Mouse (Mus musculus) neural tube, embryonic 15.5 days (tissue): ENCODE data around the gene Chad. TPM values are rescaled to one million over a fixed set of nuclear protein-coding genes. Genes with fewer than 3 reads are reported as not detected.

Experiments
- ATAC-seq: fragments of 200-750 bp; cut with Nextera tagmentation; 2 replicates; pipeline ENCODE4 v1.8.0; 2017; ENCODE audit warnings: mild to moderate bottlenecking, moderate TSS enrichment, moderate library complexity; ENCODE audit not compliant: low FRiP score
- H3K27ac ChIP-seq: fragments of 300-500 bp; sonication (generic); replicated peaks from 2 replicates; pipeline ENCODE4 v1.5.1; 2015; ENCODE audit warnings: mild to moderate bottlenecking, inconsistent platforms
- H3K27me3 ChIP-seq: fragments of 300-500 bp; sonication (generic); replicated peaks from 2 replicates; pipeline ENCODE4 v1.6.1; 2015; ENCODE audit warnings: inconsistent platforms
- H3K36me3 ChIP-seq: fragments of 300-500 bp; sonication (generic); 2 replicates; pipeline ENCODE4 v1.6.1; 2015; ENCODE audit warnings: inconsistent platforms
- H3K4me1 ChIP-seq: fragments of 300-500 bp; sonication (generic); 2 replicates; pipeline ENCODE4 v1.6.1; 2015; ENCODE audit warnings: inconsistent platforms
- H3K4me2 ChIP-seq: fragments of 300-500 bp; sonication (generic); 2 replicates; pipeline ENCODE4 v1.6.1; 2015; ENCODE audit warnings: inconsistent platforms, mild to moderate bottlenecking, moderate library complexity
- H3K4me3 ChIP-seq: fragments of 300-500 bp; sonication (generic); replicated peaks from 2 replicates; pipeline ENCODE4 v1.5.1; 2015; ENCODE audit warnings: mild to moderate bottlenecking, inconsistent platforms
- H3K9ac ChIP-seq: fragments of 300-500 bp; sonication (generic); replicated peaks from 2 replicates; pipeline ENCODE4 v1.6.1; 2015; ENCODE audit warnings: mild to moderate bottlenecking, inconsistent platforms
- H3K9me3 ChIP-seq: fragments of 300-500 bp; sonication (generic); replicated peaks from 2 replicates; pipeline ENCODE4 v1.6.1; 2016; ENCODE audit warnings: inconsistent platforms
- WGBS: fragments of 180-500 bp; shearing (Covaris S2); methylation state at CpG from one replicate; pipeline ENCODE4 v1.1.7; 2015; ENCODE audit warnings: mixed read lengths; 5-methylcytosine and 5-hydroxymethylcytosine counted together
- polyA plus RNA-seq: library from polyadenylated mRNA; unstranded; fragments of >200 nt; fragmentation: Nextera tagmentation; extraction: Ambion mirVana; gene quantifications from 2 replicates; pipeline ENCODE4 v1.2.1, GENCODE M21; 2015

The Chad gene
- polyA plus RNA-seq, result 1.2 and 1.8 TPM in 2 replicates

DNA sequence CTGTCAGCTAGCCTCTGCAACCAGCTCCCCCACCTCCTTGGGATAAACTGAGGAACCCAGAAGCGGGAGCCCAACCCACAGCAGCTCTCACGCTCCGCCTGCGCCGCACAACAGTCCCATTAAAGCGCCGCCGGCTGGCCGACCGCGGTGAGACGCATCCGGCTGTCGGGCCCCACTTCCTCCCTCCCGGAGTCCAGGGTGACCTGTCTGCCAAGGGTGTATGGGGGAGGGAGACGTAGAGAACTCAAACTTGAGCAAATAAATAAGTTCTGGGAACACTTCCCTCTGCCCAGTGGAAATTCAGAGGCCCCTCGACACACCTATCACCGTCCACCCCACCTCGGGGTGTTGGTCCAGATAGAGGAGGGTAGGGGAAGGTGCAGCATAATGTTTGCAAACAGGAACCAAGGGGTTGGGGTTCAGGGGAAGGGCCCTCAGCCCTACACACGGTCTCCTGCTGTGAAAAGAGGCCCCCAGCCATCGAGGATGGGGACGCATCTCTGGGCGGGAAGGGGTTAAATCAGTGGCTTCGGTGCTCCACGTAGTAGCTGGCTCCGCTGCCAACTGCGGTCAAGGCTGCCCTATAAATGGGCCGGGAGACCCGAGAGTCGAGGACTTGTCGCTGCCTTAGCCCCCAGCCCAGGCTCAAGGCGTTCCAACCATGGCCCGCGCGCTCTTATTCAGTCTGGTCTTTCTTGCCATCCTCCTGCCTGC lies at the start of gene Chad:
TSS of gene Chad (plus strand) at position 611 of the 714 bp plus-strand sequence.
- ATAC-seq, result peak; percentile 31; the same call in 1 of the 2 replicates
- Histone ChIP-seq H3K27ac (no peak within 1 kb of the TSS), H3K4me2 (peak within 1 kb of the TSS; percentile 52), H3K9me3 (no peaks in the 10 kb centered on the region), H3K4me1 (peaks cover 12% of the 10 kb centered on the region), H3K9ac (0 out of 2 replicates have a peak within 1 kb of the TSS, but pooled peaks have one; percentile 1), H3K4me3 (peak within 1 kb of the TSS; percentile 26), H3K27me3 (peaks cover 30% of the 10 kb centered on the region), H3K36me3 (no peaks in the 10 kb centered on the region)
- 3% methylated on average over 35 of the region's 35 CpGs for WGBS

DNA sequence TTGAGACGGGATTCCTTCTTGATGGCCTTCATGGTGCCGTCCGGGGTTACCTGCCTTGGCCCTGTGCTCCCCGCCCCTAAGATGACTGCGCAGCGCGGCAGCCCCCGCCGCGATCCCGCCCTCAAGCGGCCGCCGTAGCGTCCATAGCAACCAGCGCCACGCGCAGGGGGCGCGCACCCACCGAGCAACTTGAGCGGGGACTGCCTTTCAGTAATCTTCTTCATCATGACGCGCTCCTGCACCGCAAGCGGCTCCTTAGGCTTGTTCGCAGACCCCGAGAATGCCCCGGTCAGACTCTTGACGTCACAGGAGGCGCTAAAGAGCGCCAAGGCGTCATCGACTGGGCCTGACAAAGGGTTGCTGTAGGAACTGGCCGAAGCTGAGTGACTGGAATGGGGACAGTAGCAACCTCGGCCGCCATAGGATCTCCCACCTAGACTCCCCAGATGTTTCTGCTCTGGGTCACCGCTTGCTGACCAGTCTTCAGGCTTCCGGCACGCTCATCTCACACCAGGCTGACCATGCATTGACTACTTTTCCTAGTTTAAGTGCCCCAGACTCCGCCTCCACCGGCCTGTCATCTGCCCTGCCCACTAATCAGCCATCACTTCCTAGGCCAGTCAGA lies 43.5 kb upstream of the Chad start, which contains the start of gene Mycbpap:
TSS of gene Mycbpap (minus strand) at position 524 of the 625 bp plus-strand sequence.
- Histone ChIP-seq H3K4me3 (peak within 1 kb of the TSS; percentile 52), H3K9ac (peak within 1 kb of the TSS; percentile 57), H3K4me1 (peaks cover 20% of the 10 kb centered on the region), H3K9me3 (no peaks in the 10 kb centered on the region), H3K27me3 (no peaks in the 10 kb centered on the region), H3K4me2 (peak within 1 kb of the TSS; percentile 91), H3K27ac (0 out of 2 replicates have a peak within 1 kb of the TSS, but pooled peaks have one; percentile 33), H3K36me3 (no peaks in the 10 kb centered on the region)
- WGBS, result 1% methylated on average over 42 of the region's 42 CpGs
- ATAC-seq, result peak; percentile 68

DNA sequence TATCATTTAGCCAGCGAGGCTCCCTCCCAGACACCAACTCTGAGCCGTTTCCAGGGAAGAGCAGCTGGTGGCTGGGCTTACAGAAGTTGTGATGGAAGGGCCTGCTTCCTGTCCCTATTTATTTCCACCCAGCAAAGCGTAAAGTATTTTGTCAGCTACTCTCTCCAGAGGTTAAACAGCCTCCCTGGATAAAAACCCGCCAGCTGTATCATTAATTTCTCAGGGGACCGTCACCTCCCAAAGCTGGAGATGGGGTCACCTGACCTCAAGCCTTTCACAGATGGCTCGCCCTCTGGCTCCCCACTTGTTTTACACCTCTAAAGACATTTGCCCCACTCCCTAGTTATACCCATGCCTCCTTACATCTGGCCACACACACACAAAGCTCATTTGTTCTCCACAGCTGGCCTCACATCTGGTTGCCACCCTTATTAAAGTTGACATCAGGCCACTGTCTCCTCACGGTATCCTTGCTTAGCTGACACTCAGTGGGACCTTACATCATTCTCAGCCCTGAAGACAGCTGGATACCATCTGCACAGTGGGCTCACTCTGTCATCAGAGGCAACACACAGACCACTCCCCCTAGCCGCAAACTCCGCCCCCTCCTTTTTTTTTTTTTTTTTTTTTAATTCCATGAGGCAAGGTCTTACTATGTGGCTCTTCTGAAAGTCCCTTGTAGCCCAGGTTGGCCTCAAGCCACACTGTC lies 38.5 kb upstream of the Chad start:
- 50% methylated on average over 9 of the region's 9 CpGs for WGBS
- Histone ChIP-seq H3K27ac (no peak overlapping the region), H3K36me3 (no peaks in the 10 kb centered on the region), H3K27me3 (no peaks in the 10 kb centered on the region), H3K9ac (no peak overlapping the region), H3K9me3 (no peaks in the 10 kb centered on the region), H3K4me3 (no peak overlapping the region), H3K4me2 (no peak overlapping the region), H3K4me1 (peaks cover 14% of the 10 kb centered on the region; the same call in 1 of the 2 replicates)
- no peak for ATAC-seq

DNA sequence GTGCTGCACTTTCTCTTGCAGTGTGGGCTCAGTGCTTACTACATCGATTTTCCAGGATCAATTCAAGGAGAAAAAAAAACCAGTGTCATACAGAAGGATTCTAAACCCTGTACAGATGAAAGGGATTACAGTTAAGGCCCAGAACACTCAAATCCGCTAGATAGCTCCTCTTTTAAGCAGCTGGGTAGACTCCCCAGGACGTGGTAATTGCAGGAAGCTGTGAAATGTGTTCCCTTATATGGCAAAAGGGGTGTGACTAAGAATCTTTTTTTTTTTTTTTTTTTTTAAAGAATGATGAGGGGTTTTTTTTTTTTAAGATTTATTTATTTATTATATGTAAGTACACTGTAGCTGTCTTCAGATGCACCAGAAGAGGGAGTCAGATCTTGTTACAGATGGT lies 36.0 kb upstream of the Chad start:
- Histone ChIP-seq H3K27me3 (no peaks in the 10 kb centered on the region), H3K4me3 (no peak overlapping the region), H3K27ac (no peak overlapping the region), H3K36me3 (no peaks in the 10 kb centered on the region), H3K9me3 (no peaks in the 10 kb centered on the region), H3K4me2 (no peak overlapping the region), H3K4me1 (0 out of 2 replicates have a peak, but pooled peaks cover 8% of the 10 kb centered on the region), H3K9ac (no peak overlapping the region)
- 38% methylated on average over 3 of the region's 3 CpGs for WGBS
- ATAC-seq, result no peak

DNA sequence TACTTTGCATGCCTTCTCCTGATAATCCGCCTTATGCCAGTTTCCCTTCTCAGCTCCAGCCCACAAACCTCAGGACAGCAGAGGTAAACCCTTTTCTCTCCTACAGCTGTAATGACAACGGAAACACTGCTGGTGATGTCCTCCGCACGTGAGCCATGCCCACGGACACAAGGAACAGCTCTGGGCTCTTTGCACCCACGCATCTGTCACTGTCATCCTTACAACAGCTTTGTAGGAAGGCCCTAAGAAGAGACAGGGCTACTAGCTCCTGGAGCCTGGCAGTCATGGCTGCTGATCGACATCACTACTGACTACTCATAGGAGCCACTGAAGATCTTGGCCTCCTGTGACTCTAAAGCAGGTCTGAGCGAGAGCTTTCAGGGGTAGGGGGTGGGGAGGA lies 31.7 kb upstream of the Chad start:
- Histone ChIP-seq H3K4me2 (no peak overlapping the region), H3K36me3 (no peaks in the 10 kb centered on the region), H3K9ac (no peak overlapping the region), H3K27ac (no peak overlapping the region), H3K4me3 (no peak overlapping the region), H3K9me3 (no peaks in the 10 kb centered on the region), H3K4me1 (no peaks in the 10 kb centered on the region; the same call in 1 of the 2 replicates), H3K27me3 (no peaks in the 10 kb centered on the region)
- ATAC-seq, result no peak
- 83% methylated on average over 8 of the region's 8 CpGs for WGBS

DNA sequence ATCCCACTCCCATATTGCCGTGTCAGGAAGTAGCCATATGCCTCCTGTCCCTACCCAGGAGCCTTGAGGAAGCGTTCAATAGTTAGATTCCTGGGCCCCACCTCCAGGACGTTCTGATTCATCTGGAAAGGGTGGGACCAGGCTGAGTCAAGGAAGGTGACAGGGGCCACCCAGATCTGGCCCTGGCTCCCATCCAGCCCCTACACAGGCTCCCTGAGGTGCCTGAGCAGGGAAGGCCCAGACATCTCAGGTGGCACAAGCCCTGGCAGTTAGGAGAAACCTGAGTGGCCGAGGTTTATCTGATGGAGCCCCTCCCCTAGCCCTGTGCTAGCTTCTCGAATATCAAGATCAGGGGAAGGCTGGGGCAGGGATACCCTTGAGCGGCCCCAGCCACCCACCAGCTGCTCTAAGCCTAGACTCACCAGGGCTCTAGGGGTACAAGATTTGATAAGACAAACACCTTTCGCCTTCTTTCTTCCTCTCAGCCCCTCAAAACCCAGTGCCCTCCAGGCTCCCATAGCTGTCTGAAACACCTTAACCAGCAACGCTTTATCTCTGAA lies 26.0 kb upstream of the Chad start:
- no peak overlapping the region for H3K4me3 ChIP-seq
- 0 out of 2 replicates have a peak, but pooled peaks cover 9% of the 10 kb centered on the region for H3K36me3 ChIP-seq
- ATAC-seq, result no peak
- H3K27me3 ChIP-seq, result no peaks in the 10 kb centered on the region
- no peak overlapping the region for H3K9ac ChIP-seq
- WGBS, result 69% methylated on average over 8 of the region's 8 CpGs
- H3K9me3 ChIP-seq, result no peaks in the 10 kb centered on the region
- no peak overlapping the region for H3K27ac ChIP-seq
- H3K4me2 ChIP-seq, result no peak overlapping the region
- H3K4me1 ChIP-seq, result peaks cover 2% of the 10 kb centered on the region; the same call in 1 of the 2 replicates

DNA sequence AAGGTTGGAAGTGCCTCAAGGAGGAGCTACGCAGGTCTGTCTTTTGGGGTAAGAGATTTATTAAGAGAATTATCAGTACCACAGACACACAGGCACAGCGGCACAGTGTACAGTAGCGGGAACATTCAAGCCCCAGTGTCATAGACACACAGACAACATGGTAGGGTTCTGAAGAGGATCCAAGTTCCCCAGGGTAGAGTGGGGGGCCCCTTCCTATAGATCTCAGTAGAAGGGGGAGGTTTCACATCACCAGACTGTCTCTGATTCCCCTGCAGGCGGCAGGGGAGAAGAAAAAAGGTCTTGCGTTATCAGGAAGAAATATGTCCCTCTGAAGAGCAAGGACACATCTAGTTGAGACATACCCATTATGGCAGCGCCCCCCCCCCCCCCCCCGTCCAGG lies 25.1 kb upstream of the Chad start:
- 0 out of 2 replicates have a peak, but pooled peaks cover 9% of the 10 kb centered on the region for H3K36me3 ChIP-seq
- no peaks in the 10 kb centered on the region for H3K9me3 ChIP-seq
- H3K27me3 ChIP-seq, result no peaks in the 10 kb centered on the region
- H3K4me2 ChIP-seq, result no peak overlapping the region
- H3K4me1 ChIP-seq, result peaks cover 11% of the 10 kb centered on the region; the same call in 1 of the 2 replicates
- ATAC-seq, result no peak
- H3K4me3 ChIP-seq, result no peak overlapping the region
- H3K27ac ChIP-seq, result no peak overlapping the region
- WGBS, result 77% methylated on average over 7 of the region's 7 CpGs
- H3K9ac ChIP-seq, result no peak overlapping the region

DNA sequence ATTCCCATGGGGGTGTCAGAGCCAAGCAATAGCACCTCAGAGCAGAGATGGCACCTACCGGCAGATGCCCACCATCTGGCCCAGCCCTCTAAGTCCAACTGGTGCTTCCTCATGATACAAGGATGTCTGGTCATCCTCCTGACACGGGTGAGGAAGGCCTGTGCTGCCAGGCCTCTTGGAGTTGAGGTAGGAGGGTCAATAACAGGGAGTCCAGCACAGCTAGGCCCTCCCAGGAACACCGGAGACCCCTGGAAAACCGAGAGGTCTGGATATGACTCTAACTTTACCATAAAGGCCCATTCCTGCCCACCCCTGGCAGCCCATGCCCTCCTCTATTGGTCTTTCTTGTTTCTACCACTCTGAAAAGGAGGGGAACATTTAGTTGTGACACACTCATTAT lies 22.4 kb upstream of the Chad start:
- peaks cover 13% of the 10 kb centered on the region; the same call in 1 of the 2 replicates for H3K4me1 ChIP-seq
- no peak for ATAC-seq
- H3K36me3 ChIP-seq, result 0 out of 2 replicates have a peak, but pooled peaks cover 9% of the 10 kb centered on the region
- H3K9me3 ChIP-seq, result no peaks in the 10 kb centered on the region
- H3K4me3 ChIP-seq, result no peak overlapping the region
- no peaks in the 10 kb centered on the region for H3K27me3 ChIP-seq
- H3K4me2 ChIP-seq, result no peak overlapping the region
- 95% methylated on average over 4 of the region's 4 CpGs for WGBS
- no peak overlapping the region for H3K9ac ChIP-seq
- no peak overlapping the region for H3K27ac ChIP-seq

DNA sequence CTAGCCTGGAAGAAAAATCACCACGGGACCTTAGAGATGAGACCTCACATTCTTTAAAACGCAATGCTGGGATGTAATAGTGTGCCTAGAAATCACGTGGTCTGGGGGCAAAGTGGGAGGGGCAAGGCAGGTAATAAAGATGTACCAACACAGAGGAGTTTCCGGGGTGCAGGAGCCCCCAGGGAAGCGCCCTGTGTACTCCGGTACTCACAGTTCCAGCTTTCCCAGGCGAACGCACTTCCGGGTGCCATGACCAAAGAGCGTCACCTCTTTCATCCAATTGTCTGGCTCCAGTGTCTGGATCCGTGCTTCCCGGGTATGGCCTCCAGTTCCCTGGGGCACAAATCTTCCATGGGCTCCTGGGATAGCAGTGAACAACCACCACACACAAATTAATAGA lies 21.5 kb upstream of the Chad start:
- peaks cover 18% of the 10 kb centered on the region for H3K4me1 ChIP-seq
- no peaks in the 10 kb centered on the region for H3K9me3 ChIP-seq
- no peak overlapping the region for H3K4me2 ChIP-seq
- H3K36me3 ChIP-seq, result 0 out of 2 replicates have a peak, but pooled peaks cover 9% of the 10 kb centered on the region
- no peak overlapping the region for H3K9ac ChIP-seq
- no peak for ATAC-seq
- H3K27ac ChIP-seq, result no peak overlapping the region
- no peaks in the 10 kb centered on the region for H3K27me3 ChIP-seq
- 85% methylated on average over 12 of the region's 12 CpGs for WGBS
- H3K4me3 ChIP-seq, result no peak overlapping the region

DNA sequence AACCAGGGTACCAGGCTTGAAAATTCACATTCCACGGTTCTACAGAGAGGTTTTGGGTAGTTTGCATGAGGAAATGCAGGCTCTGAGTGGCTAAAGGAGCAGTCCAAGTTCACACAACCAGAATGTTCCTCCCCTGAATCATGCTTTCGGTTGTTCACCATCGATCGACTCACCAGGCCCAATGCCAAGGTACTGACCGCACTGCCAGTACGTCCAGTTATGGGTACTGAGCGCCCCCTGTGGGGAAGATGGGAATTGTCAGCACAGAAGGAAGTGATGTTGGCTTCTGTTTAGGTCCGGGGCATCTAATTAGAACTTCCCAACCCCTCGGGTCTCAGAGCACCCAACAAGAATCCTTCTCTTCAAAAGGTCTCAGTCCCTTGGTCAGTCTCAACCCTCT lies 20.9 kb upstream of the Chad start:
- ATAC-seq, result no peak
- Histone ChIP-seq H3K27me3 (no peaks in the 10 kb centered on the region), H3K9ac (no peak overlapping the region), H3K36me3 (0 out of 2 replicates have a peak, but pooled peaks cover 9% of the 10 kb centered on the region), H3K9me3 (no peaks in the 10 kb centered on the region), H3K4me2 (peak overlapping the region; percentile 24), H3K4me1 (peaks cover 19% of the 10 kb centered on the region), H3K4me3 (no peak overlapping the region), H3K27ac (no peak overlapping the region)
- WGBS, result 25% methylated on average over 9 of the region's 9 CpGs

DNA sequence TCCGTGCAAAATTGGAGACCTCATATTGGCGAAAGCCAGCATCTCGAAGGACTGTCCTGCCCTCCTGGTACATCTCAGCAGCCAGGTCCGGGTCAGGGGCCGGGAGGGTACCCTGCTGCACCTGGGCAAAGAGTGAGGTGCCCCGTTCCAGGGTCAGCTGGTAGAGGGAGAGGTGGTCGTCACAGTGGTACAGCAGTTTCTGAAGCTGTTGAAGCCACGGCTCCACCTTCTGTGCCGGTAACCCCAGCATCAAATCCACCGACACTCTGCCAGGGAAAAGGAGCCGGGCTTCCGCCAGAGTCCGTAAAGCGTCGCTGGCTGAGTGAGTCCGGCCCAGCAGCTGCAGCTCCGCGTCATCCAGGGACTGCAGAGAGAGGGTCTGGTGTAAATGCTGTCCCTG lies 20.4 kb upstream of the Chad start:
- ATAC-seq, result no peak
- Histone ChIP-seq H3K4me2 (peak overlapping the region; percentile 24), H3K36me3 (0 out of 2 replicates have a peak, but pooled peaks cover 9% of the 10 kb centered on the region), H3K9me3 (no peaks in the 10 kb centered on the region), H3K27me3 (no peaks in the 10 kb centered on the region), H3K9ac (no peak overlapping the region), H3K27ac (no peak overlapping the region), H3K4me1 (peaks cover 22% of the 10 kb centered on the region), H3K4me3 (no peak overlapping the region)
- 50% methylated on average over 18 of the region's 18 CpGs for WGBS
